Mouse (Mus musculus) stomach, embryonic 16.5 days (tissue): ENCODE measurements at regions not wholly inside any gene's neighbourhood (a gene's known extent, or its start where the extent isn't known, plus 50 kb on each side); places are given as distances from the start of the nearest gene placed in this dataset.

Experiments
- ATAC-seq: fragments of 200-750 bp; cut with Nextera tagmentation; 2 replicates; pipeline ENCODE4 v1.8.0; 2017; ENCODE audit warnings: moderate number of reproducible peaks, moderate TSS enrichment; ENCODE audit not compliant: insufficient read depth, low FRiP score
- H3K27ac ChIP-seq: fragments of 300-500 bp; sonication (generic); 2 replicates; pipeline ENCODE4 v1.5.1; 2014; ENCODE audit warnings: low read length
- H3K27me3 ChIP-seq: fragments of 300-500 bp; sonication (generic); 2 replicates; pipeline ENCODE4 v1.6.1; 2014; ENCODE audit warnings: low read length, control low read depth, mixed read lengths; ENCODE audit not compliant: control insufficient read depth, insufficient read depth
- H3K36me3 ChIP-seq: fragments of 300-500 bp; sonication (generic); 2 replicates; pipeline ENCODE4 v1.6.1; 2014; ENCODE audit warnings: low read length; ENCODE audit not compliant: control insufficient read depth, insufficient read depth
- H3K4me1 ChIP-seq: fragments of 300-500 bp; sonication (generic); 2 replicates; pipeline ENCODE4 v1.6.1; 2014; ENCODE audit warnings: low read length, control low read depth, mixed read lengths; ENCODE audit not compliant: control insufficient read depth, insufficient read depth
- H3K4me2 ChIP-seq: fragments of 300-500 bp; sonication (generic); 2 replicates; pipeline ENCODE4 v1.6.1; 2014; ENCODE audit warnings: low read depth, low read length, mixed read lengths
- H3K4me3 ChIP-seq: fragments of 300-500 bp; sonication (generic); replicated peaks from 2 replicates; pipeline ENCODE4 v1.5.1; 2014; ENCODE audit warnings: mild to moderate bottlenecking, low read length
- H3K9ac ChIP-seq: fragments of 300-500 bp; sonication (generic); 2 replicates; pipeline ENCODE4 v1.6.1; 2014; ENCODE audit warnings: low read length
- H3K9me3 ChIP-seq: fragments of 300-500 bp; sonication (generic); replicated peaks from 2 replicates; pipeline ENCODE4 v1.6.1; 2016; ENCODE audit warnings: low read length, control low read depth; ENCODE audit not compliant: control insufficient read depth
- WGBS: fragments of 180-500 bp; shearing (Covaris S2); extraction: QIAGEN DNeasy Blood & Tissue Kit; methylation state at CpG from one replicate; pipeline ENCODE4 v1.1.7; 2014; 5-methylcytosine and 5-hydroxymethylcytosine counted together

- H3K4me3 ChIP-seq, result no peak overlapping the region
- WGBS, result 67% methylated on average over 6 of the region's 6 CpGs
- no peak overlapping the region for H3K4me2 ChIP-seq
Observed at GRCm38 (mm10) chr17:3248875-3249274, 77.5 kb upstream of the Tiam2 start.

GRCm38 (mm10) chr17:3249320-3249719 lies 77.1 kb upstream of the Tiam2 start:
- no peak for ATAC-seq
- H3K4me3 ChIP-seq, result no peak overlapping the region
- no peak overlapping the region for H3K9ac ChIP-seq
- no peak overlapping the region for H3K4me2 ChIP-seq
- H3K9me3 ChIP-seq, result no peaks in the 10 kb centered on the region
- no peaks in the 10 kb centered on the region for H3K36me3 ChIP-seq
- H3K4me1 ChIP-seq, result peaks cover 10% of the 10 kb centered on the region; the same call in 1 of the 2 replicates
- H3K27me3 ChIP-seq, result no peaks in the 10 kb centered on the region
- WGBS, result 66% methylated on average over 7 of the region's 7 CpGs
- H3K27ac ChIP-seq, result no peak overlapping the region

More at GRCm38 (mm10) chr17:3248875-3249274, 77.5 kb upstream of the Tiam2 start:
- Histone ChIP-seq H3K36me3 (no peaks in the 10 kb centered on the region), H3K9ac (no peak overlapping the region), H3K27me3 (no peaks in the 10 kb centered on the region), H3K4me1 (peaks cover 10% of the 10 kb centered on the region; the same call in 1 of the 2 replicates), H3K27ac (no peak overlapping the region), H3K9me3 (no peaks in the 10 kb centered on the region)
- ATAC-seq, result no peak

GRCm38 (mm10) chr17:3251176-3251575 lies 75.2 kb upstream of the Tiam2 start:
- WGBS, result 88% methylated on average over 4 of the region's 4 CpGs
- no peaks in the 10 kb centered on the region for H3K36me3 ChIP-seq
- ATAC-seq, result no peak
- no peak overlapping the region for H3K27ac ChIP-seq
- H3K9ac ChIP-seq, result no peak overlapping the region
- H3K9me3 ChIP-seq, result no peaks in the 10 kb centered on the region
- peaks cover 6% of the 10 kb centered on the region; the same call in 1 of the 2 replicates for H3K4me1 ChIP-seq
- no peak overlapping the region for H3K4me2 ChIP-seq
- no peaks in the 10 kb centered on the region for H3K27me3 ChIP-seq
- H3K4me3 ChIP-seq, result no peak overlapping the region

GRCm38 (mm10) chr17:3251966-3252365 lies 74.4 kb upstream of the Tiam2 start:
- Histone ChIP-seq H3K4me2 (no peak overlapping the region), H3K4me3 (no peak overlapping the region), H3K4me1 (no peaks in the 10 kb centered on the region), H3K9me3 (no peaks in the 10 kb centered on the region), H3K27me3 (no peaks in the 10 kb centered on the region), H3K9ac (no peak overlapping the region), H3K36me3 (no peaks in the 10 kb centered on the region), H3K27ac (no peak overlapping the region)
- no peak for ATAC-seq
- WGBS, result 95% methylated on average over 5 of the region's 5 CpGs

GRCm38 (mm10) chr17:3253508-3254176 lies 72.7 kb upstream of the Tiam2 start:
- ATAC-seq, result no peak
- 86% methylated on average over 10 of the region's 10 CpGs for WGBS
- Histone ChIP-seq H3K36me3 (no peaks in the 10 kb centered on the region), H3K4me3 (no peak overlapping the region), H3K9me3 (no peaks in the 10 kb centered on the region), H3K27ac (no peak overlapping the region), H3K4me1 (no peaks in the 10 kb centered on the region), H3K9ac (no peak overlapping the region), H3K27me3 (no peaks in the 10 kb centered on the region), H3K4me2 (no peak overlapping the region)

- no peaks in the 10 kb centered on the region for H3K9me3 ChIP-seq
- H3K4me1 ChIP-seq, result no peaks in the 10 kb centered on the region
- no peak overlapping the region for H3K4me3 ChIP-seq
- WGBS, result 97% methylated on average over 7 of the region's 7 CpGs
- H3K27ac ChIP-seq, result no peak overlapping the region
- no peak overlapping the region for H3K9ac ChIP-seq
- no peak for ATAC-seq
- H3K36me3 ChIP-seq, result no peaks in the 10 kb centered on the region
- H3K27me3 ChIP-seq, result no peaks in the 10 kb centered on the region
- H3K4me2 ChIP-seq, result no peak overlapping the region
Observed at GRCm38 (mm10) chr17:3256765-3257164, 69.6 kb upstream of the Tiam2 start.

- Histone ChIP-seq H3K27ac (no peak overlapping the region), H3K4me2 (no peak overlapping the region), H3K4me3 (no peak overlapping the region), H3K27me3 (no peaks in the 10 kb centered on the region), H3K9me3 (no peaks in the 10 kb centered on the region), H3K36me3 (no peaks in the 10 kb centered on the region), H3K4me1 (no peaks in the 10 kb centered on the region), H3K9ac (no peak overlapping the region)
- WGBS, result 78% methylated on average over 9 of the region's 9 CpGs
- no peak for ATAC-seq
Observed at GRCm38 (mm10) chr17:3258811-3259510, 67.4 kb upstream of the Tiam2 start.

- Histone ChIP-seq H3K4me3 (no peak overlapping the region), H3K4me1 (no peaks in the 10 kb centered on the region), H3K27ac (no peak overlapping the region), H3K4me2 (no peak overlapping the region), H3K36me3 (no peaks in the 10 kb centered on the region), H3K27me3 (no peaks in the 10 kb centered on the region), H3K9ac (no peak overlapping the region), H3K9me3 (no peaks in the 10 kb centered on the region)
- 91% methylated on average over 11 of the region's 11 CpGs for WGBS
- ATAC-seq, result no peak
Observed at GRCm38 (mm10) chr17:3260796-3261195, 65.6 kb upstream of the Tiam2 start.
